16 mouse cellular contexts compared by ENCODE assay signal in genomic region chr4:31689083-31689482, GRCm38 (mm10).
"Had no signal": no experiment of that assay in that cellular context is flagged by ENCODE, and none has a peak within 500 bp of the region (broad histone marks: within the 10 kb centered on the region; RNA-seq: fewer than 3 reads in every experiment).

No protein-coding gene starts in this region.

- H3K9ac ChIP-seq: limb, embryonic 12.5 days; liver, embryonic 13.5 days; liver, embryonic 15.5 days; liver, postnatal 0 days; midbrain, embryonic 12.5 days; neural tube, embryonic 12.5 days; stomach, embryonic 15.5 days had no signal

- ATAC-seq: liver, postnatal 0 days had no signal

- H3K4me3 ChIP-seq: limb, embryonic 12.5 days; liver, embryonic 13.5 days; liver, embryonic 15.5 days; midbrain, embryonic 12.5 days; neural tube, embryonic 12.5 days; stomach, embryonic 15.5 days had no signal

- H3K4me1 ChIP-seq: limb, embryonic 12.5 days; liver, embryonic 13.5 days; liver, embryonic 15.5 days; midbrain, embryonic 12.5 days; neural tube, embryonic 12.5 days; stomach, embryonic 15.5 days had no signal

- H3K9me3 ChIP-seq: limb, embryonic 12.5 days; liver, embryonic 13.5 days; liver, embryonic 15.5 days; midbrain, embryonic 12.5 days; neural tube, embryonic 12.5 days; stomach, embryonic 15.5 days had no signal

- H3K27ac ChIP-seq: limb, embryonic 12.5 days; liver, embryonic 13.5 days; liver, embryonic 15.5 days; macrophage; midbrain, embryonic 12.5 days; neural tube, embryonic 12.5 days; stomach, embryonic 15.5 days; stomach, postnatal 0 days had no signal

- H3K27me3 ChIP-seq: limb, embryonic 12.5 days; liver, embryonic 13.5 days; liver, embryonic 15.5 days; midbrain, embryonic 12.5 days; neural tube, embryonic 12.5 days; stomach, embryonic 15.5 days had no signal

- DNase-seq: liver; liver, embryonic 13.5 days; liver, postnatal 0 days; midbrain, embryonic 14.5 days; right cerebral cortex, postnatal 14 days; thymus, adult 2 months; thymus, postnatal 25 days; thymus, postnatal 4 days had no signal

- H3K36me3 ChIP-seq: limb, embryonic 12.5 days; liver, embryonic 13.5 days; liver, embryonic 15.5 days; midbrain, embryonic 12.5 days; neural tube, embryonic 12.5 days; stomach, embryonic 15.5 days had no signal

- H3K4me2 ChIP-seq: limb, embryonic 12.5 days; liver, embryonic 11.5 days; liver, embryonic 13.5 days; liver, embryonic 15.5 days; midbrain, embryonic 12.5 days; neural tube, embryonic 12.5 days; stomach, embryonic 15.5 days had no signal
